Mouse (Mus musculus) hematopoietic stem cell, adult 5-6 weeks (primary cell): ENCODE measurements around the gene Smim27. TPM values are rescaled to one million over a fixed set of nuclear protein-coding genes. Genes with fewer than 3 reads are reported as not detected.

Experiments
- ATAC-seq, 2 experiments: fragments of 125-278 bp in 1 of 2; replicated peaks in 1 of 2; 2 replicates each; pipeline ENCODE4 v1.8.0; 2016 to 2017; ENCODE audit warnings: inconsistent platforms in 2 of 2, mild to moderate bottlenecking in 2 of 2, moderate number of reproducible peaks in 2 of 2, low read depth in 1 of 2, moderate TSS enrichment in 1 of 2; ENCODE audit not compliant: low FRiP score in 2 of 2, poor library complexity in 2 of 2, severe bottlenecking in 2 of 2, insufficient read depth in 1 of 2, low TSS enrichment in 1 of 2
- total RNA-seq: library from RNA; stranded (forward); fragments of 172-1452, 232-1000 nt; gene quantifications from 2 replicates; pipeline ENCODE4 v1.2.3, GENCODE M21; 2017

Gene Smim27
- total RNA-seq, result 11.1 and 50.3 TPM in 2 replicates

DNA sequence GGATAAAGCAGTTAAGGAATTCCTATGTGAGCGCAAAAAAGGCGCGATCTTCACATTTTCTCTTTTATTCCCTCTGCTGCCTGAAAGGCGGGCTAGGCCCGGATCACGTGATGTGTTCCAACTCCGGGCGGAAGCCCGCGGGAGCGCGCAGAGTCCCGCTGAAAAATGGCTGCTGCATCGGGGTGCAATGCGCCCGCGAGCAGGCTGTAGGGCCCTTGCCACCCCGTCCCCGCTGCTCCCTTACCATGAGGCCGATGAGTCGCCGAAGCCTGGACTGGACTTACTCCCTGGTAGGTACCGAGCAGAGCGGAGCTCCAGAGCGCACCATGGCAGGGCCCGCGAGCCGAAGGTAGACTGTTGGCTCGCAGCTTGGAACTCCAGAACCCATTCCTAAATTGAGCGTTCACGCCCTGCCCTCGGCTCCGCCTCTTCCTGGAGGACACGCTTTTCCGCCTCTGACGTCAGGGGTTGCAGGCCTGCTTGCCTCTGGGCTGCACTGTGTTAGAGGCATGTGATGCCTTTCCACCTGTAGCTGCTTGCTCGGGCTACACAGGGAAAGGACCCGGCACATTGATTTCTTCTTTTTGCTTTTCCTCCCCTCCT is at the start of gene Smim27, which contains the start of gene Topors:
Gene Smim27, plus strand, starts transcription at position 150 of the 603 bp plus-strand sequence.
Gene Topors, minus strand, starts transcription at position 421 of the 603 bp plus-strand sequence.
- ATAC-seq, result peak; percentile 88 to 91

DNA sequence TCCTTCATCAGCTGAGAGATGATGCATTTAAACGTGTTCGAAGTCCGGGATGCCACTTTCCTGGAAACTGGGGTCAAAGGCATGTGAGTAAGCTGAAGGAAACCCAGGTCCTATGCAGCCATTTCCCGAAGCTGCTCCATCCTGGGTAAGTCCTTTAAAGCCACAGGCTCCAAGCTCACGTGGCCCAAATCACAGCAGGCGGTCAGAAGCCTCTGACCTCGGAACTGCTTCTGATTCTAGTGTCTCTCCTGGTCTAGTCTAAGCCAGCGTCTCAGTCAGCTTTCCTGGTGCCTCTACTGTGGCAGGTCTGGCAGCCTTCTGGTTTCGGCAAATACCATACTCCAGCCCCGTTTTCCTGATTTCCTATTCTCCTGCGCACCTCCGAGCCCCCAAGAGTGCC is 48.9 kb upstream of the Smim27 start:
- no peak for ATAC-seq

DNA sequence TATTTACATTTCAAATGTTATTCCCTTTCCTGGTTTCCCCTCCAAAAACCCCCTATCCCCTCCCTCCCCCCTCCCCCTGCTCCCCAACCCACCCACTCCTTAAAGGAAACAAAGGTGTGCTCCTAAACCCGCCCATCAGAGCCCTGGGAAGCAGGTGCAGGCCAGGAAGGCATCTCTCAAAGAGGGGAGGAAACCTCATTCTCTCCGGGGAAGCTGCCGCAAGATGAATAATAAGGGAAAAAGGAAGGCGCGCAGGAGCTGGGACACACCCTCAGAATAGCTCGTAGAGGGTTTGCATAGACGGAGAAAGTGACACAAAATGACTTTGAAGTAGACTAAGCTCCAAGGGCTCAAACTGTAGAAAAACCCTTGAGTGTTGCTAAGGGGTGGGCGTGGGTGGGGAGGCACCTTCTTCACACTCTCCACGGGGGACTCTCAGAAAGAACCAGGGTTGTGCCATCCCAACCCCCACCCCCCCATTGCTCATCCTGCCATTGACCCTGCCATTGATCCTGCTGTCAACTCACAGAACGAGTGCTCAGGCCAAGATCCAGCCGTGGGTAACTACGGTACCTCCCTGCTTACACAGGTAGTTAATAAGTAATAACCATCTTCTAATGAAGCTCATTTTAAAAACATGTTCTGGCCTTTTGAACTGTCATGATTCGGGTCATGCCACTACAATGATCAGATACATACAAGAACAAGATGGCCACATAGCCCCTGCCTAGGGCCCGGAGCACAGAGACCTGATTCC is 48.2 kb upstream of the Smim27 start:
- ATAC-seq, result no peak

DNA sequence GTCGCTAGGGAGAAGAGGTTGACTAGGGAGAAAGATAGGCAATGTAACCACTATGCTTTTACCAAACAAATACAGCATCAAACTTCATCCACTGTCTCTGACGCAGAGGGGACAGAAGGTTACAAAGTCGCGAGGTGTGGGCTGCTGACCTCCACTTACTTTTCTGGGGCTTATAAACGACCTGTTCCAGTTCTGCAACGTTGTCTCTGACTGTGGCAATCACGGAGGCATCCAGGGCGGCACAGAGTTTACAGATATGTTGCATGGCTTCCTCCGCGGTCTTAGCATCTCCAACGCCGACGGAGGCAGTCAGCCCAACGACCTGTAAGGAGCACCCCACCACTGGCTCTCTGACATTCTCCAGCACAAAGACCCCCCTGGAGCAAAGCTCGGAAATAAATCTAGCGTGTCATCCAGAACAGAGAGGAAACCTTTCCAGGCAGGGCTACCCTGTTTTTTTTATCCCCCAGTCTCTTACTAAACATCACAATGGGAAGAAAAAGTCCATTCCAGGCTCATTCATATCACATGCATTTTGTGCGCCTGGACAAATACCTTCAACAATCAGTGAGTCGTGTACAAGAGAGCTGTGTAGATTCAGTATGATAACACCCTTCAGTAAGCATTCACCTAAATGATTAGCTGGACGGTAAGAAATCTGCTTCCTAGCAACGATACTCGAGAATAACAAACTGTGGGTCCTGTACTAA is 47.3 kb upstream of the Smim27 start:
- ATAC-seq, result no peak

DNA sequence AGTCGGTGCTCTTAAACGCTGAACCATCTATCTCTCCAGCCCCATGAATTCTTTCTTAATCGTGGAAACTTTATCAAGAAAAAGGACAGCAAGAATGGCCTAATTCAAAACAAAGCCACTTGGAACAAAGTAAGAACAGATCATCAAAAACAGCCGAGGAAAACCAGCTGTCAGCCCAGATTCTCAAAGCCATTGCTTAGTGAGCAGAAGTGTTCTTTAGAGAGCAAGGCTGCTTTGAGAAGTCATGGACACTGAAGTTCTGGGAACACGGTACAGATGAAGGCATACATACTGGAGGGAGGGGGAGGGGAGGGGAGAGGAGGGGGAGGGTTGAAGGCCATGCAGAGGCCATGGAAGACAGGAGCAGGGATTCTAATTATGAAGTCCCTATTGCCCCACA is 43.3 kb upstream of the Smim27 start:
- no peak for ATAC-seq

DNA sequence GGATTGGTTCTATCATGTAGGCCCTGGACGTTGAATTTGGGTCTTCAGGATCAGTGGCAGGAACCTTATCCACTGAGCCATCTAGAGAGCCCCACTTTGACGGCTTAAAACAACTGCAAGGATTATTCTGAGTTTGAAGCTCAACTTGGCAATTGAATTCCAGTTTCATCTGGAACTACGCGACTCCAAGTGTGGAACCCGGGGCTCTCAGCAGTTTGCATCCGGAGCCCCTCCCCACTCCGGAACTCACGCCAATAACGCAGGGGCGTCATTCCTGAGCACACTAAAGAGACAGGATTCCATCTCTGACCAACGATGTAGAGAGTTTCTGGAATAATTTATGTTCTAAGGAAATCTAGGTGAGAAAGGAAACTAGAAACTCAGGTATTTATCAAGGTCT is 42.2 kb upstream of the Smim27 start:
- ATAC-seq, result no peak

DNA sequence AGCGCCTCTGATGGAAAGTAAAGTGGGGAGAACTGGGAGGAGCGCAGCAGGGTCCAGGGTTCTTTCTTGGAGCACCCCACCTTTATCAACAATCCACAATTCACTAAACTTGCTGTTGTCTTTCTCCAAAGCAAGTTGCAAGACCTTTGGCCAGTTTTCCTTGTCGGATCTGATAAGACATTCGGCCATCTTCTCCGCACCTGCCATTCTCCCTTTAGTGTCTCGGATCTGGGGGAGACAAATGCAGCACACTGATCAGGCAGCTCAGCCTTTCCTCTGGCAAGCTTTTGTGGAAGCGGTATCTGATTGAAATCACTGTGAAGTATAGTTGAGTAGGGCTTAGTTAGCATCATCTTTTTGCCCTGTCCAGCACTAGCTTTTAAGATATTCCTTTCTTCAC is 41.5 kb upstream of the Smim27 start:
- ATAC-seq, result no peak

DNA sequence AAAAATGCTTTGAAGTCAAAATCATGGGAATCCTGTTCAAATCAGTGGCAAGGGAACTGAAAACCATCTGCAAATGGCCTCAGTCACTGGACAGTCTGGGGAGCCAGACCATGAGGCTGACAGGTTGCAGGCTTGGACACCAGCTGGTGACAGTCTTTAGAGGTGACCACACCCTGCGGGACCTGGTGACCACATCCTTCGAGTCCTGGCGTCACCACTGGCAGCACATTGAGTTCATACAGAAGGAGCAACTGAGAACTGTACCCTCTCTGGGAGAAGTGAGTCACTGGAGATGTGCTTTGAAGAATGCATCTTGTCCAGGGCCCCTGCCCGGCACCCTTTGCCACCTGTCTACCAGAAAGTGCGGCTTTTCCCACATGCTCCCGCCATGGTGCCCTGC is 39.7 kb upstream of the Smim27 start:
- ATAC-seq, result no peak

DNA sequence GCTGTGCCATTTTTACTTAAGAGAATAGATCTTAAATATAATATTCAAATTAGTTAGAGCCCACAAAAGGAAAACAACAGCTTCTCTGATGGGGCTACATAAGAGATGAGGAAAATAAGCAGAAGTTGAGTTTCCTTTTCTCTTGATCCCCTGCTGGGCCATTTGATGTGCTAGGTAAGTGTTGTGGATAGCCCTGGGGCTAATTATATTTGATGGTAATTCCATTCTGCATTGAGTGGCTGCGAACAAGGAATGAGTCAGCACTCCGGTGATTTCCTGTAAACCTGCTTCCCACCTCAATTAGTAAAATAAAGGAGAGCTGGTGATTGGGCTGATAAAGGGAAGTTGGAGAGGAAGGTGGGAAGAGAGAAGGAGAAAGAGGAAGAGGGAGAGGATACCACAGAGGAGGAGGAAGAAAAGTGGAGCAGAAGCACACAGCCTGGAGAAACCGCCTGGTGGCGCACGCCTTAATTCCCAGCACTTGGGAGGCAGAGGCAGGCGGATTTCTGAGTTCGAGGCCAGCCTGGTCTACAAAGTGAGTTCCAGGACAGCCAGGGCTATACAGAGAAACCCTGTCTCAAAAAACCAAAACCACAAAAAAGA is 36.2 kb upstream of the Smim27 start:
- peak; percentile 71 to 86 for ATAC-seq

DNA sequence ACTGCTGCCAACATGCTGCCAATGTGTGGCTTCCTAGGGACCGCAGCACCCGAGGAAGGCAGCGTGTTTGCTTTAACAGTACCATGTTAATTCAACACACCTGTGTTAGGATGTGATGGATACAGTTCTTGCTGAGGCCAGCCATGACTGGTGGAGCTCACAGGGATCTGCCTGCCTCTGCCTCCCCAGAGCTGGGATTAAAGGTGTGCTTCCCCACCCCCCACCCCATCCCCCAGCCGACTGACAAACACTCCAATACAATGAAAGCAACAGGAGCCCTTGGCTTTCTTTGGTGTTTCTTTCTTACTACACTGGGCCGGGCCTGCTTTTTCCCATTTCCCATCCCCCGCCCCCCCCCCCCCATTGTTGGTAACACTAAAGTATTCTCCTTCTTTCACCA is 35.1 kb upstream of the Smim27 start:
- no peak for ATAC-seq

DNA sequence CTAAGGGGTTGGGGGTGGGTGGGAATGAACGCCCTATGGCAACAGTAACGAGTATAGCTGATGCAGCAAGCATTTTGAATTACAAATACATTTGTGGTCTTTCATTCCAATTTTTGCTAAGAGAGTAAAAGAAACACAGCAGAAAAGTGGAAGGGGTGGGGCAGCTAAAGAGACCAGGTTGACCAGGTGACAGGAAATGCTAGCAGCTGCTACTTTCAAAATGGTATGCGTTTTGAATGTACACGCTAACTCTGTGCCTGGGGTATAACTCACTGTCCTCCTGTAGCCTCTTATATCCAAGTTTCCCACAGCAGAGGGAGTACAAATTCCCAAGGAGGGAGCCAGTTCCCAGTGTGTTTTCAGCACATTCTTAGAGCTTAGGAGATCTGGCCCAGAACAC is 32.5 kb upstream of the Smim27 start:
- ATAC-seq, result no peak

DNA sequence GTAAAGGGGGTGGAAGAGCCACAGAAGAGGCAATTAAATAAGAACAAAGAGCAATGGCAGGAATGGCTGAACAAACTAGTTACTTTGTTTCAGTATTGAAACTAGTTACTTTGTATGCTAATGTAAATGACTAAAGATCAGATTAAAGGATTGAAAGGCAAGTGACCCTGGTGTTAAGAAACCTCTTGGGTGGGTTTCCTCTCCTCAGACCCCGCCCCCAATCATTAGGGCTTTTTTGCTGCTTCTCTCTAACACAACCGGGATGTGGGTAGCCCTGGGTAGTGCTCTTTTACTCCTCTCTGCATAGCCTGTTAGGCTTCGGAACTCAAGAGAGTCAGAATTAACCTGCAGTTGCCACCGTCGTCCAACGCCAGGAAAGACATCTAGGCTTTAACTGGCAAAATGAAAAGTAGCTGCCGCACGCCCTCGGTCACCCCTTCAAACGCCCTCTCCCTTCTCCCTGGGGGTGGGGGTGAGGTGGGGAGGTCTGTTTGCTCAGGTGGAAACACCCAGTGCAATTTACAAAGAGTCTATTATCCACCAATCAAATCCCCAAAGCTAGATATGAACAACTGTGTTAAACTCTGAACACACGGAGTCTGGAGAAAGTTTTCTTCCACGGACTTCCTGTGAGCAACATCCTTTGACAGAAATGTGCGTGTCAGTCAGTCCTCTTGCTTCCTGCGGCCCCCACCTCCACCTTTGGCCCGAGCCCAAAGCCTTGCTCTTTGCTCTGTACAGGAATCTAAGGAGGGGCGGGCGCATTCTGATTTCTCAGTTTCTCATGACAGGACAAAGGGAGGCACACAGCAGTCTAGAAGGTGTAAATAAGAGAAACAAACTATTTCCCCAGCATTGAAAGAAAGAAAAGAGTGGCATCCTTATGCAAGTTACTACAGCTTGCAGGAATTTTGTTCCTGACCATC is 30.6 kb upstream of the Smim27 start:
- ATAC-seq, result peak; percentile 51 to 61

DNA sequence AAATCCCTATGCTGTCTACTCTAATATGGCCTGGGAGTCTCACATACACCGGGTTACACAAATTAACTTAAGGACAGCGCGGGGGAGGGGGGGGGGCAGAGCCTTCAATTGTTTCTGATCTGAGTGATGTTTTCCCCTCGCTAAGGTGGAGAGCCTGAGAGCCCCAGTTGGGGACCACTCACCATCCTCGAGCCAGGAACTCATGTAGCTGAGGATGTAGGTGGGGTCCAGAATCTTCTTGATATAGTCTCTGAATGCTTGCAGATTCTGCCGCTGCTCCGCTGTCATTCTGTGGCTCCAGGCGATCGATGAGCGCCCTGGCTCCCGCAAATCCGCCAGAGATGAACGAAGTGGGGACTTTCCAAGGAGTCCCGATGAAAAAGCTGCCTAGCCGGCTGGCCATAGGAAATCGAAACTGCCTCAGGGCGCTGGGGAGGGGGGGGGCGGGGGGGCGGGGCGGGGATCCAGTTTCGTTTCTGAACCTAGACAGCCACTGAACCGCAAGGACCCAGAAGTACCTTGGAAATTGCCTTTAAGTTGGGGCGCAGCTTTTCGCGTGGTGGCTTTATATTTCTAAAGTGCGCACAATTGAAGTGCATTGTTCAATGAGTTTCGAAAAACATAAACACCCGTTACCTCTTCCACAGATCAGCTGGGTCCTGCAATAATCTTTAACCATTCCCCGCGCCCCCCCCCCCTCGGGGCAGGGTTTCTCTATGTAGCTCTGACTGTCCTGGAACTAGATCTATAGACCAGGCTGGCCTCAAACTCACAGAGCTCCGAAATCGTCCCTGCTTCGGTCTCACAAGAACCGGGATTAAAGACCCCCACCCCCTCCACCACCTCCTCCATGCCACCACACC is 29.7 kb upstream of the Smim27 start, which contains the start of gene Ddx58:
Gene Ddx58, minus strand, starts transcription at position 420 of the 863 bp plus-strand sequence.
- ATAC-seq, result peak; percentile 37 to 39

DNA sequence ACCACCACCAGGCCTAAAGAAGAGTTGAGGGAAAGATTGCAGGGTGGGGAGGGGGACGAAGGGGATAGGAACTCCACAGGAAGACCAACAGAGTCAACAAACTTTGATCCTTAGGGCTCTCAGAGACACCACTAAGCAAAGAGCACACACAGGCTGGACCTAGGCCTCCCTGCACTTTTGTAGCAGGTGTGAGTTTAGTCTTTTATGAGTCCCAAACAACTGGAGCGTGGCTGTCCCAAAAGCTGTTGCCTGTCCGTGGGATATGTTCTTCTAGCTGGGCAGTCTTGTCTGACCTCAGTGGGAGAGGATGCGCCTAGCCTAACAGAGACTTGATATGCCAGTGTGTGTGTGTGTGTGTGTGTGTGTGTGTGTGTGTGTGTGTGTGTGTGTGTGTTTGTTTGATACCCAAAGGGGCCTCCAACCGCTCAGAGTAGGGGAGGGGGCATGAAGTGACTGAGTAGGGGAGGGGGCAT is 29.1 kb upstream of the Smim27 start:
- no peak for ATAC-seq

DNA sequence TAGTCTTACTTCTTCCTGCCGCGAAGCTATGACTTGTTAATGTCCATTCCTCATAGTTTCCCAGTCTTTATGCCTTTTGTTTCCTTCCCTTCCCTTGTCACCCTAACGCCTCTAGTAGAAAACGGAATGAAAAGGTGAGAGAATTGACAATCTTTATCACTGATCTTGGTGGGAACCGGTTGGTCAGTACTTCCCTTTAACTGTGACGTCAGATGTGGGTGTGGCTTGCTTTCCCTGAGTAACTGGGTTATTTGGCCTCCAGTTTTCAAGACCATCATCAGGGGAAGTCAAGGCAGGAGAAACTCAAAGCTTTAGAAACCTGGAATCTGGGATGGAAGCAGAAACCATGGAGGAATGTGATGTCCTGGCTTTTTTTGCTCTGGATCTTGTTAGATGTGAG is 27.5 kb upstream of the Smim27 start:
- no peak for ATAC-seq

DNA sequence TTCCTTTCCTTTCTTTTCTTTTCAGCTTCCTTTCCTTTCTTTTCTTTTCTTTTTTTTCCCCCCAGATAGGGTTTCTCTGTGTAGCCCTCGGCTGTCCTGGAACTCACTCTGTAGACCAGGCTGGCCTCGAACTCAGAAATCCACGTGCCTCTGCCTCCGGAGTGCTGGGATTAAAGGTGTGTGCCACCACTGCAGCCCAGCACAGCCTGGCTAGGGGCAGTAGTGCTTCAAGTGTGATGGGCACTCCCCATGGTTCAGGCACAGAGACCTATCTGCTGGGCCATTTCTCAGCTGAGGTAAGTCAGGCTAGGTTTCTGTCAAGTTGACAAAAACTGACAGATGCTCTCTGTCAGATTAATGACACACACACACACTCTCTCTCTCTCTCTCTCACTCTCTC is 26.4 kb upstream of the Smim27 start:
- ATAC-seq, result no peak
